Mouse (Mus musculus): Measurements from ENCODE around the gene Ccdc107.

GRCm38 (mm10) chr4:43463102-43463501 lies 29.6 kb upstream of the Ccdc107 start:
- no peak for TF ChIP-seq POLR2A (IDR thresholded peaks at IDR 0.05; ENCODE audit: control insufficient read depth, extremely low read depth, insufficient read depth, low read length, poor library complexity)
- TF ChIP-seq CTCF (IDR thresholded peaks at IDR 0.05; ENCODE audit: borderline replicate concordance, control insufficient read depth, extremely low read depth, insufficient read depth, low read length, poor library complexity): no peak
